Mouse (Mus musculus) forebrain, embryonic 14.5 days (tissue): ENCODE measurements around the gene Eef1a1. TPM values are rescaled to one million over a fixed set of nuclear protein-coding genes. Genes with fewer than 3 reads are reported as not detected.

Experiments
- ATAC-seq: fragments of 200-750 bp; cut with Nextera tagmentation; 2 replicates; pipeline ENCODE4 v1.8.0; 2017; ENCODE audit warnings: mild to moderate bottlenecking, moderate library complexity
- DNase-seq: peaks from one replicate; pipeline ENCODE4 v3.0.0-alpha.2; 2015; ENCODE audit warnings: low spot score
- H3K27ac ChIP-seq: fragments of 300-500 bp; sonication (generic); 2 replicates; pipeline ENCODE4 v1.5.1; 2014; ENCODE audit warnings: low read depth, mild to moderate bottlenecking, control low read depth, low read length, moderate library complexity
- H3K27me3 ChIP-seq: fragments of 300-500 bp; sonication (generic); replicated peaks from 2 replicates; pipeline ENCODE4 v1.6.1; 2014; ENCODE audit warnings: low read length, control low read depth, mixed read lengths; ENCODE audit not compliant: control insufficient read depth, insufficient read depth
- H3K36me3 ChIP-seq: fragments of 300-500 bp; sonication (generic); 2 replicates; pipeline ENCODE4 v1.6.1; 2014; ENCODE audit warnings: low read length, control low read depth; ENCODE audit not compliant: control insufficient read depth, insufficient read depth
- H3K4me1 ChIP-seq: fragments of 300-500 bp; sonication (generic); 2 replicates; pipeline ENCODE4 v1.6.1; 2014; ENCODE audit warnings: antibody characterized with exemption, low read length, control low read depth; ENCODE audit not compliant: control insufficient read depth, insufficient read depth
- H3K4me2 ChIP-seq: fragments of 300-500 bp; sonication (generic); 2 replicates; pipeline ENCODE4 v1.6.1; 2014; ENCODE audit warnings: mild to moderate bottlenecking, control low read depth, low read length
- H3K4me3 ChIP-seq: fragments of 300-500 bp; sonication (generic); 2 replicates; pipeline ENCODE4 v1.5.1; 2014; ENCODE audit warnings: low read depth, low read length, control low read depth
- H3K9ac ChIP-seq: fragments of 300-500 bp; sonication (generic); 2 replicates; pipeline ENCODE4 v1.6.1; 2014; ENCODE audit warnings: mild to moderate bottlenecking, low read length, control low read depth, moderate library complexity
- H3K9me3 ChIP-seq: fragments of 300-500 bp; sonication (generic); replicated peaks from 2 replicates; pipeline ENCODE4 v1.6.1; 2016; ENCODE audit warnings: low read length, control low read depth, mixed read lengths; ENCODE audit not compliant: control insufficient read depth
- WGBS: fragments of 180-500 bp; shearing (Covaris S2); extraction: QIAGEN DNeasy Blood & Tissue Kit; methylation state at CpG from one replicate; pipeline ENCODE4 v1.1.7; 2014; 5-methylcytosine and 5-hydroxymethylcytosine counted together
- microRNA-seq: library from miRNA; unstranded; fragments of <30 nt; microRNA quantifications from one replicate; pipeline ENCODE4, GENCODE M21; 2016
- polyA plus RNA-seq: library from polyadenylated mRNA; unstranded; fragments of >200 nt; fragmentation: Nextera tagmentation; extraction: Ambion mirVana; gene quantifications from 2 replicates; pipeline ENCODE4 v1.2.1, GENCODE M21; 2014

Eef1a1 gene
- polyA plus RNA-seq, 1 experiment from 2014 or later = 5,265 TPM

- Histone ChIP-seq H3K27ac (no peak overlapping the region), H3K4me1 (no peaks in the 10 kb centered on the region), H3K36me3 (no peaks in the 10 kb centered on the region), H3K9ac (no peak overlapping the region), H3K9me3 (no peaks in the 10 kb centered on the region), H3K4me3 (no peak overlapping the region), H3K27me3 (no peaks in the 10 kb centered on the region), H3K4me2 (no peak overlapping the region)
- no peak for ATAC-seq
- 90% methylated on average over 4 of the region's 4 CpGs for WGBS
- no peak for DNase-seq
Observed at GRCm38 (mm10) chr9:78428870-78429432, 60.0 kb downstream of the Eef1a1 start.

Small RNAs within 50 kb of the gene (microRNA-seq; reads per million reads assigned to microRNA genes)
- not detected for gene Gm26377

Other genes starting within 250 kb of the Eef1a1 start
- not detected in 2 replicates for gene Gm3776, start 232.0 kb downstream of the Eef1a1 start, polyA plus RNA-seq
- not detected in 2 replicates for gene Gm10639, start 199.2 kb downstream of the Eef1a1 start, polyA plus RNA-seq
- gene Omt2a, start 174.4 kb downstream of the Eef1a1 start, polyA plus RNA-seq = not detected in 2 replicates
- gene Omt2b, start 161.6 kb downstream of the Eef1a1 start, polyA plus RNA-seq = not detected in 2 replicates
- not detected in 2 replicates for gene Gsta2, start 133.4 kb downstream of the Eef1a1 start, polyA plus RNA-seq
- 2.1 and 2.8 TPM in 2 replicates for gene Dppa5a, start 121.0 kb downstream of the Eef1a1 start, polyA plus RNA-seq
- gene Ooep, start 110.4 kb downstream of the Eef1a1 start, polyA plus RNA-seq = 5.6 and 7.3 TPM in 2 replicates
- 0.08 TPM in 1 of 2 replicates, not detected in the other for gene Ddx43, start 93.4 kb downstream of the Eef1a1 start, polyA plus RNA-seq
- 0.50 and 0.51 TPM in 2 replicates for gene Cgas, start 45.9 kb downstream of the Eef1a1 start, polyA plus RNA-seq
- gene Mto1, start 40.9 kb downstream of the Eef1a1 start, polyA plus RNA-seq = 23.0 and 25.5 TPM in 2 replicates
- gene Gm17324, start 40.4 kb downstream of the Eef1a1 start, polyA plus RNA-seq = 0.52 and 0.56 TPM in 2 replicates
- gene Slc17a5, start 98.9 kb upstream of the Eef1a1 start, polyA plus RNA-seq = 10.2 and 14.7 TPM in 2 replicates
- gene Cd109, start 126.4 kb upstream of the Eef1a1 start, polyA plus RNA-seq = 1.5 and 2.1 TPM in 2 replicates